Mouse (Mus musculus): ENCODE measurements around the gene Tmem131.
"Not testable (repeated sequence)": the region's sequence is repeated elsewhere in the genome, so short reads cannot be mapped to it uniquely, and the experiment has no call there.

Tmem131 gene

DNA sequence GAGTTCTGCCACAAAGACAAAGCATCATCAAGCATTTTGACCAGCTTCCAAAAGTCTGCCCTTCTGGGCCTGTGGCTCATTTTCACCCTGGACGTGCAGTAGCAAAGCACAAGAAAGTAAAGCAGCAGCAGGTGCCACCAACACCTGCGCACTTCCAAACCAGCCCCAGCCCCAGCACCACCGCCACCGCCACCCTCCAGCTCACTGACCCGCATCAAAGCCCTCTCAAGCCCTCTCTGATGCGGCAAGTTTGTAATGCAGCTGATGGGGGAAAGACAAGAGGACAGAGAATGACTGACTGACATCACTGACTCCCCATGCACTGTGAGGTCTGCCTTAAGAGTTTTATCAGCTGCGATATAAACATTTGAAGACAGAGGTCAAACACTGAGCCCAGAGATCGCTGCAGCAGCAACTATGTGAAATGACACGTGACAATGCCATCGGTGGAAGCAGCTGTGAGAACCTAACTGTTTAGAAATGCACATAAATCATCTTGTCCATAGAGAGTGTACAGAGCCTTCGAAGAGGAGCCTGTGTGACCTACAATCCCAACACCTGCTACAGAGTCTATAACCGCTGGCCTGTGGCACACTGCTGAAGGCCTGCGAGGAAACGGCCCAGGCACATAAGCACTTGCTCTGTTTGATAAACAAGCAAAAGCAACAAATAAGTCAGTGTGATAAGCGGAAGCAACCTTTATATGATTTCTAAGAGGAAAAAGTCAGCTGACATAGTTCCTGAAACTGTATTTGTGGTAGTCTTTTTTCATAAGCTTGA, 21.7 kb downstream of the Tmem131 start:
- DNase-seq (ENCODE audit: extremely low read depth, insufficient read length, low spot score), result no peak

DNA sequence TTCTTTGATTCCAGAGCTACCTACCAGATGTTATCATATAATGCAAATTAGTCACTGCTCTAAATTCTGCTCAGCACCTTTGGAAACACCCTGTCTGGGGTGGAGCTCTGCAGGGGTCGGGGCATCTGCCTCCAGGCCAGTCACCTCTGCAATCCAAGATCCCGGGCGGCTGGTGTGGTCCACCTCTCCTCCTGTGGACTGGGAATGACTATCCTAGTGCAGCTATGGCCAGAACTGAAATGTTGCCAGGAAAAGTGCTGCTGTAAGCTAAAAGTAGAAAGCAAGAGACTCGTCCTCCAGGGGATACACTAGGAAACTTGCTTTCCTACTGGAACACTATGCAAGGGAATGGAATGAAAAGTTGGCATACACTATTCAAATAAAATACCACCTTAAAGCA, 22.7 kb downstream of the Tmem131 start:
- no peak for DNase-seq (ENCODE audit: extremely low read depth, insufficient read length, low spot score)

DNA sequence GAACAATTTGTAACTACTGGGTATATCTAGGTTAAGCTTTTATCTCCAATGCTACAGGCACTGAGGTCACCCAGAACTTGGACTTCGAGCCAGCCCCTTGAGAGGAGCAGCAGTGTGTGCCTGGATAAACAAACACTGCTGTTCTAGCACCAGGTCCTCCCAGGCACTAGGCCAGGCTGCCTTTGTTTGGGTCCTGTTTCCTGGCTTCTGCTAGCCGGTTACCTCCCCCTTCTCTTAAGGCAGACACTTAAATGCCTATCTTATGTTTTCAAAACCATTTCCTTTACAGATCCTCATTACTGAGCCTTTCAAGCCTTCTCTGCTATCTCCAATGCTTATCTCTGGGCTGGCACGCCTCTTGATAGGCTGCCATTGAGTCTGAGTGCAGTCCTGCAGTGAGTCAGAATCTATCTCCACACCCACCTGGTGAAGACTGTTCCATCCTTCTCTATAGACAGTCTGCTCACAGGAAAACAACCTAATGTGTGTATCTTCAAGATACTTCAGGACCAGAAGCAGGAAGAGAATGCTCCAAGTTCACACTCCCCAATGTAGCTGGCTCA, 23.2 kb downstream of the Tmem131 start:
- DNase-seq (ENCODE audit: extremely low read depth, insufficient read length, low spot score), result no peak

DNA sequence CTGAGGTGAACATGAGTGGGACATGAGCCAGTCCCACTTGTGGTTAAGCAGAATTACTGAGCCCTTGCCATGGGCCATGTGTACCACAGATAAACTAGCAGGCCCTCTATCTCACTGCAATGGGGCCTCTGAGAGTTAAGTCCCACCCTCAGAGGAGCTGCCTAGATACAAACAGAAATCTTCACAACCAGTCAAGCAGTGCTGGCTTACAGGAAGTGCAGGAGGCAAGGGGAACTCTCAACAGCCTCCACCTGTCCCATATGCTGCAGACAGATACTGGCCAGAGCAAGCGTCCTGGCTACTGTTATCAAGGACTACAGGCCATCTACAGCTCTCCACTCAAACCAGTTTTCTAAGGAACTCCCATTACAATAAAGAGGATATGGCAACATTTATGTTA, 23.7 kb downstream of the Tmem131 start:
- DNase-seq (ENCODE audit: extremely low read depth, insufficient read length, low spot score), result no peak

GRCm38 (mm10) chr1:36917423-36917822, 26.0 kb downstream of the Tmem131 start:
- no peak for DNase-seq (ENCODE audit: extremely low read depth, insufficient read length, low spot score)

- DNase-seq (ENCODE audit: extremely low read depth, insufficient read length, low spot score), result no peak
These were observed 28.3 kb downstream of the Tmem131 start for GRCm38 (mm10) chr1:36915200-36915580.

GRCm38 (mm10) chr1:36914455-36915199, 28.8 kb downstream of the Tmem131 start:
- no peak for DNase-seq (ENCODE audit: extremely low read depth, insufficient read length, low spot score)

GRCm38 (mm10) chr1:36913806-36914205, 29.7 kb downstream of the Tmem131 start:
- no peak for DNase-seq (ENCODE audit: extremely low read depth, insufficient read length, low spot score)

GRCm38 (mm10) chr1:36912239-36912638, 31.2 kb downstream of the Tmem131 start:
- DNase-seq (ENCODE audit: extremely low read depth, insufficient read length, low spot score), result no peak

- no peak for DNase-seq (ENCODE audit: extremely low read depth, insufficient read length, low spot score)
These were observed 31.9 kb downstream of the Tmem131 start for GRCm38 (mm10) chr1:36911603-36912002.

- DNase-seq (ENCODE audit: extremely low read depth, insufficient read length, low spot score), result no peak
These were observed 33.1 kb downstream of the Tmem131 start for GRCm38 (mm10) chr1:36910397-36910796.

DNA sequence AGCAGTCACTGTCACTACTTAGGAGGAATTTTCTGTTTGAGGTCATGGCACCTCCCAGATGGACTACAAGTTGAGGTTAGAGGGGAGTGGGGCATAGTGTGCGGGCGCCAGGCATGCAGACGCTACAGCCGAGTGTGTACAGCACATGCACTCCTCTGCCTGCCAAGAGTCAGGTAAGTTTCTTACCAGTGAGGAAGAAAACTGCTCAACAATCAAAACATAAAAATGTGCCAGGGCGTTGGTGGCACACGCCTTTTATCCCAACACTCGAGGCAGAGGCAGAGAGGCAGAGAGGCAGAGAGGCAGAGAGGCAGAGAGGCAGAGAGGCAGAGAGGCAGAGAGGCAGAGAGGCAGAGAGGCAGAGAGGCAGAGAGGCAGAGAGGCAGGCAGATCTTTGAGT, 33.5 kb downstream of the Tmem131 start:
- DNase-seq (ENCODE audit: extremely low read depth, insufficient read length, low spot score), result not testable (repeated sequence)

DNA sequence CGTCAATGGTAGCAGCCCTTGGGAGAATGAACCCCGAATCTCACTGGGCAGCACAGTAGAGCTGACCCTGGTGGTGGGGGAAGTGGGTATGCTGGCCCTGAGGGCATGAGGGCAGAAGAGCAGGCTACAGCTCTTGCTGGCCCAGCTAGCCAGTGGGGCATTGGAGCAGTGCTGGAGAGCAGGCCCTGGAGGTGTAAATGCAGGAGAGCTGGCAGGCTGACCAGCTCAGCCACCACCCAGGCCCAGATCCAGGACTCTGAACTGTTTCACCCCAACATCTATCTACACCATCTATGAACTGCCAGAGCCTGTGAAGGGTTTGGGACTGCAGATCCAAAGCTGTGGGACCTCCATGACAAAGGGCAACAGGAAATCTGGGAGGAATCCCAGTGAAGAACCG, 38.2 kb downstream of the Tmem131 start:
- DNase-seq (ENCODE audit: extremely low read depth, insufficient read length, low spot score), result no peak

- DNase-seq (ENCODE audit: extremely low read depth, insufficient read length, low spot score), result no peak
These were observed 39.0 kb downstream of the Tmem131 start for GRCm38 (mm10) chr1:36904489-36904888.

- DNase-seq (ENCODE audit: extremely low read depth, insufficient read length, low spot score), result no peak
These were observed 39.4 kb downstream of the Tmem131 start for GRCm38 (mm10) chr1:36904084-36904451.

DNA sequence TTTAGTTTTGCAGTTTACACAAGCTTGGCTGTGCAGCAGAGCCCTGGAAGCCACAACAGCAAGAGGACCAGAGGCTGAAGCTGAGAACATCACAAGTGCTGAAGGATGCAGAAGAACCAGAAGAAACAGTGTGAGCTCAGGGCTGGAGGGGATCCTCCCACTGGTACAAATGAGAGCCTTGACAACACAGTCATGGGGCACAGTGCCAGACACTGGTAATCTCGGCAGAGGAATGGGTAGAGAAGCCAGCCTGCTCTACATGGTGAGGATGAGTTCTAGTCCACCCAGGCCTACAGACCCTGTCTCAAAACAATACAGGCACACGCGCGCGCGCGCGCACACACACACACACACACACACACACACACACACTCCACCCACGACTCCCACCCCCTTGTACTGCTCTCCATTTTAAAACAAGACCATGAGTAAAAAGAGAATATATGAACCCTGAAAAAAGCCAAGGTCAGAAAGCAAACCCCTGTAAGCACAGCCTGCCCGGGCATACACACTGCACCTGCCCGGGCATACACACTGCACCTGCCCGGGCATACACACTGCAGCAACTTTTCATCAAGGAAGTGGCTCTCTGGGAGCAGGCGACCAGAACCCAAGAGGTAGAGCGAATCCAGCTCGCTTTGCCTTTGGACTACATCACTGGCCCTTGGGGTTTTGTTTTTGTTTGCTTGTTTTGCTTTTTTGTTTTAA, 39.9 kb downstream of the Tmem131 start:
- no peak for DNase-seq (ENCODE audit: extremely low read depth, insufficient read length, low spot score)

GRCm38 (mm10) chr1:36902533-36903315, 40.7 kb downstream of the Tmem131 start:
- no peak for DNase-seq (ENCODE audit: extremely low read depth, insufficient read length, low spot score)

- no peak for DNase-seq (ENCODE audit: extremely low read depth, insufficient read length, low spot score)
These were observed 43.8 kb downstream of the Tmem131 start for GRCm38 (mm10) chr1:36899622-36900021.

DNA sequence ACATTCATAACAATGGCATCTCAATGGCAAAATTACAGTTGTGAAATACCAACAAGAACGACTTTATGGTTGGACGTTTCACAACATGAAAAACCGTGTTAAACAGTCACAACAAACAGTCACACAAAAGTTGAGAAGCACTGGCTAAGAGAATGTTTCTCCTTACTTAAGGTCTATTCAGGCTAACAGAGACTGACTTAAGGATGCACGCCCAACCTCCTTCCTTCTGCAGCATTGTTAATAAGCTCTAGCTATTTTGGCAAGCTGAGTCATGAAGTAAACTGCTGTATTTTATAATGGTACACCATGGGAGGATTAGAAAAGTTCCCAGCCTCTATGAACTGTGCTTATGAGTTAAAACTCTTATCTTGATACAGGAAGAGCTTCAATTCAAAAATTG, 47.0 kb downstream of the Tmem131 start:
- DNase-seq (ENCODE audit: extremely low read depth, insufficient read length, low spot score), result no peak

DNA sequence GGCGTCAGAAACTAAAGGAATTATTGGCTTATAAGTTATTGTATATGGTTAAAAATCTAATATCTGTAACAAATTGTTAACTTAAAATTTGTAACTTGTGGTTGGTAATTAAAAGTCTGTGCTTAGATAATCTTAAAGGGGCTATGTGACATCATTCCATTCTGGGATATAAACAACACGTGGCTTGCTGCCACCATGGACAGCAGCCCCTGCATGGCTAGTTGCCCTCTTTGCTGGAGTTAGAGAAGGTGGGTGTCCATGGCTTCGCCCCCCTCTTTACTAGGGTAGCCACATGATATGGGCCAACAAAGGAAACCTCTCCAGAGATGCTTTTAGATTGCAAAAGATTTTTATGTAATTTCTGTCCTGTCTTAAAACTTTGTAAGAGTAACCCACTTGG, 48.0 kb downstream of the Tmem131 start:
- no peak for DNase-seq (ENCODE audit: extremely low read depth, insufficient read length, low spot score)

DNA sequence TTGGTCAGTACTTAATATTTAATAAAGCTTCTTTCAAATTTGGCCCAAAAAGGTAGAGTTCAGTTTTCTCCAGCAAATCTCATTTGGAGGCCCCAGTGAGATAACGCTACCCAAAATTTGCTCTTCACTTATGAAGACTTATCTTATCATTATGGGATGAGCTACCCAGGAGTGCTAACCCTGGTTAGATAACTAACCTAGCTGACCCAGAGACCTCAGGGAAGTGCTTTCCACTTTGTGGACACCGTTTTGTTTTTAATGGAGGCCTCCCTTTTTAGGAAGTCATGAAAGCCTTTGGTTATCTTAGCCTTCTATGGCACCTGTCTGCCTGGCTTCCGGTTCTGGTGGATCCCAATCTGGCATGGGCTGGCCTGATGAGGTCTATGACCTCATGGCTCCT, 49.3 kb downstream of the Tmem131 start:
- DNase-seq (ENCODE audit: extremely low read depth, insufficient read length, low spot score), result no peak
